Mouse (Mus musculus) intestine, embryonic 14.5 days (tissue): ENCODE results near the gene Tle3. TPM values are rescaled to one million over a fixed set of nuclear protein-coding genes. Genes with fewer than 3 reads are reported as not detected.

Experiments
- ATAC-seq: fragments of 200-750 bp; cut with Nextera tagmentation; replicated peaks from 2 replicates; pipeline ENCODE4 v1.8.0; 2017; ENCODE audit warnings: low read depth, moderate number of reproducible peaks, moderate TSS enrichment, moderate library complexity; ENCODE audit not compliant: low FRiP score, low TSS enrichment
- DNase-seq: peaks from one replicate; pipeline ENCODE4 v3.0.0-alpha.2; 2018; ENCODE audit warnings: low spot score
- H3K27ac ChIP-seq: fragments of 300-500 bp; sonication (generic); 2 replicates; pipeline ENCODE4 v1.5.1; 2014; ENCODE audit warnings: low read depth, mild to moderate bottlenecking, control low read depth
- H3K27me3 ChIP-seq: fragments of 300-500 bp; sonication (generic); replicated peaks from 2 replicates; pipeline ENCODE4 v1.6.1; 2014; ENCODE audit warnings: low read length, control low read depth; ENCODE audit not compliant: control insufficient read depth, insufficient read depth
- H3K36me3 ChIP-seq: fragments of 300-500 bp; sonication (generic); 2 replicates; pipeline ENCODE4 v1.6.1; 2014; ENCODE audit warnings: low read length, control low read depth; ENCODE audit not compliant: control insufficient read depth, insufficient read depth
- H3K4me1 ChIP-seq: fragments of 300-500 bp; sonication (generic); replicated peaks from 2 replicates; pipeline ENCODE4 v1.6.1; 2014; ENCODE audit warnings: low read length, control low read depth, mixed read lengths; ENCODE audit not compliant: control insufficient read depth, insufficient read depth
- H3K4me2 ChIP-seq: fragments of 300-500 bp; sonication (generic); 2 replicates; pipeline ENCODE4 v1.6.1; 2014; ENCODE audit warnings: low read length
- H3K4me3 ChIP-seq: fragments of 300-500 bp; sonication (generic); 2 replicates; pipeline ENCODE4 v1.5.1; 2014; ENCODE audit warnings: low read depth, low read length, control low read depth, mixed read lengths
- H3K9ac ChIP-seq: fragments of 300-500 bp; sonication (generic); 2 replicates; pipeline ENCODE4 v1.6.1; 2014; ENCODE audit warnings: mild to moderate bottlenecking, low read length
- H3K9me3 ChIP-seq: fragments of 300-500 bp; sonication (generic); 2 replicates; pipeline ENCODE4 v1.6.1; 2016; ENCODE audit warnings: low read length, control low read depth; ENCODE audit not compliant: control insufficient read depth
- WGBS: fragments of 180-500 bp; shearing (Covaris S2); extraction: QIAGEN DNeasy Blood & Tissue Kit; methylation state at CpG from one replicate; pipeline ENCODE4 v1.1.7; 2014; 5-methylcytosine and 5-hydroxymethylcytosine counted together
- polyA plus RNA-seq: library from polyadenylated mRNA; unstranded; fragments of >200 nt; fragmentation: Nextera tagmentation; extraction: Ambion mirVana; gene quantifications from 2 replicates; pipeline ENCODE4 v1.2.1, GENCODE M21; 2014

Tle3 gene
- polyA plus RNA-seq, 1 experiment from 2014 or later: 23.3 TPM

DNA sequence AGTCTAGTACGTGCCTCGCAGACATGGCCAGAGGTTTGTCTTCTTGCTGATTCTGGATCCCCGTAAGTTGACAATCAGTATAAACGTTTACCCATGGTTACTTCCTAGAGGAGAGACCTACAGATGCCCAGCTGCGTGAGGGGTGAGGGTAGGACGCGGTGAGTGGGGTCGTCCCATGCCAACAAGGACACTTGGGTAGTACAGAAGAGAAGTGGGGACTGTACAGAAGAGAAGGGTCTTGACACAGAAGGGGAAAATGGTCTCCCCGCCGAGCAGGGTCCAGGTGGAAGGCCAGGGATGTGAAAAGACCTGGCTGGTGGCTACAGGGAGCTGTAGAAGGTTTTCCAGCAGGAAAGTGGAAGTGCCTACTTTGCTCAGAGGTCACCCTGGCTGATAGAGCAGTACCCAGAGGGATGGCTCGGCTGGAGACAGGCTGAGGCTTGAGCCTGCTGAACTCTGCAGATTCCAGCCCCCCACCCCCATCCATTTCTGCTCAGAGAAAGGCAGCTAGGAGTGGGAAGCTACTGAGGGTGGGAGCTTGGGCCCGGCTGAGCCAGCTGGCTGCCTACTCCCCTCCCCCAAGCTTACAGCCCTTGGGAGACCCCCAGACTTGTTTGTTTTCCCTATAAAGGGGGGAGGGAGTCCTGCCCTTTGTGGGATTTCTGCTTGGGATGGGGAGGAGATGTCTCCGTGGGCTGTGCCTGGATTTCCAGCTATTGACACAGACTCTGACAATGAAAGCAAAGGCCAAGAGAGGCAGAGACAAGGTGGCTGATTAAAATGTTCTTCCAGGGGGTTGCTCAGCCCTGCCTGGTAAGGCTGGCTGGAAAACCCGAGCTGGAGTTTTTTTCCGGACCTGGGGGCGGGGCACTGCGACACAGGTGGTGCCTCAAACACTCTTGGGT, 11.2 kb upstream of the Tle3 start:
- DNase-seq: peak; percentile 83
- H3K27ac ChIP-seq: 0 out of 2 replicates have a peak overlapping the region, but pooled peaks have one; percentile 11
- H3K9ac ChIP-seq: no peak overlapping the region
- no peak overlapping the region for H3K4me3 ChIP-seq
- ATAC-seq: peak; percentile 72
- WGBS: 23% methylated on average over 17 of the region's 17 CpGs
- H3K27me3 ChIP-seq: peaks cover 12% of the 10 kb centered on the region
- H3K36me3 ChIP-seq: no peaks in the 10 kb centered on the region
- peaks cover 13% of the 10 kb centered on the region for H3K4me1 ChIP-seq
- peak overlapping the region; percentile 9 for H3K4me2 ChIP-seq
- H3K9me3 ChIP-seq: peaks cover 3% of the 10 kb centered on the region; the same call in 1 of the 2 replicates

DNA sequence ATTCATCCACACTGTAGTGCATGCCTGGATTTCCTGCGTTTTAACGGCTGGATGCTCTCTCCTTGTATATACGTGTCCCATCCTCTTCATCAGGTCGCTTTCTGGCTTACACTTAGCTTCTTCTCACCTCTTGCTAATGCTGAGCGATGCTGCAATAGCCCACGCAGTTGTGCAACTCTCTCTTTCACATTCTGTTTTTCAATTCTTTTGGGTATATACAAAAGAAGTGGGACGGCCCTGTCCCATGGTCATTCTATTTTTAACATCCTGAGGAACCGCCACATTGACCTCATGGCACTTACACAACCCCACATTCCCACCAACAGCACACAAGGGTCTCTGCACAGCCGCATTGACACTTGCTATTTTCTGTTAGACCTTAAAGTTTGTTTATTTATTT, 9.0 kb upstream of the Tle3 start:
- no peak for DNase-seq
- no peaks in the 10 kb centered on the region for H3K9me3 ChIP-seq
- H3K4me2 ChIP-seq: no peak overlapping the region
- H3K36me3 ChIP-seq: no peaks in the 10 kb centered on the region
- no peak overlapping the region for H3K4me3 ChIP-seq
- H3K4me1 ChIP-seq: peaks cover 26% of the 10 kb centered on the region
- ATAC-seq: no peak
- 48% methylated on average over 9 of the region's 9 CpGs for WGBS
- H3K27ac ChIP-seq: no peak overlapping the region
- peaks cover 18% of the 10 kb centered on the region for H3K27me3 ChIP-seq
- H3K9ac ChIP-seq: no peak overlapping the region

- Histone ChIP-seq H3K9me3 (no peaks in the 10 kb centered on the region), H3K4me3 (no peak overlapping the region), H3K4me2 (no peak overlapping the region), H3K27ac (no peak overlapping the region), H3K36me3 (no peaks in the 10 kb centered on the region), H3K4me1 (peaks cover 38% of the 10 kb centered on the region), H3K27me3 (peaks cover 18% of the 10 kb centered on the region), H3K9ac (no peak overlapping the region)
- DNase-seq (no peak), ATAC-seq (no peak)
- 23% methylated on average over 9 of the region's 9 CpGs for WGBS
Measured at GRCm38 (mm10) chr9:61366108-61366507, 6.1 kb upstream of the Tle3 start.

DNA sequence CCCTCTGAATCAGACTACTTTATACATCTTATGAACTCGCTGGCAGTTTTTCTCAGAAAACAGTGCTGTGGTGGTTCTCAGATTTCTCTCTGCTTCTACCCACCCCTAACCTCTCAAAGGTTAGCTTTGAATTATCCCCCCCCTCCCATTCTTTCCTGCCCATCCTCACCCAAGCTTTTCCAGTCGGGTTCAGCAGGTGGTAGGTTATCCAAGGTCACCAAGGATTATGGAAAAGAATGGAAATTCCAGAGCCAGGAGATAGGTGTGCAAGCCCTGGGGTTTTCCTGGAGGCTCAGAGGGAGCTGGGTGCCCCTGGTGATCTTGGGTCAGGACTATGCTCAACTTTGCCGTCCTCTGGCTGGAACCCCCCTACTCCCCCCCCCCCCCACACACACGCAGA, 5.0 kb upstream of the Tle3 start:
- H3K4me3 ChIP-seq: no peak overlapping the region
- peaks cover 44% of the 10 kb centered on the region for H3K4me1 ChIP-seq
- H3K9me3 ChIP-seq: no peaks in the 10 kb centered on the region
- WGBS: 28% methylated on average over 4 of the region's 4 CpGs
- ATAC-seq: no peak
- H3K27me3 ChIP-seq: peaks cover 18% of the 10 kb centered on the region
- no peaks in the 10 kb centered on the region for H3K36me3 ChIP-seq
- H3K9ac ChIP-seq: no peak overlapping the region
- no peak for DNase-seq
- no peak overlapping the region for H3K27ac ChIP-seq
- no peak overlapping the region for H3K4me2 ChIP-seq

DNA sequence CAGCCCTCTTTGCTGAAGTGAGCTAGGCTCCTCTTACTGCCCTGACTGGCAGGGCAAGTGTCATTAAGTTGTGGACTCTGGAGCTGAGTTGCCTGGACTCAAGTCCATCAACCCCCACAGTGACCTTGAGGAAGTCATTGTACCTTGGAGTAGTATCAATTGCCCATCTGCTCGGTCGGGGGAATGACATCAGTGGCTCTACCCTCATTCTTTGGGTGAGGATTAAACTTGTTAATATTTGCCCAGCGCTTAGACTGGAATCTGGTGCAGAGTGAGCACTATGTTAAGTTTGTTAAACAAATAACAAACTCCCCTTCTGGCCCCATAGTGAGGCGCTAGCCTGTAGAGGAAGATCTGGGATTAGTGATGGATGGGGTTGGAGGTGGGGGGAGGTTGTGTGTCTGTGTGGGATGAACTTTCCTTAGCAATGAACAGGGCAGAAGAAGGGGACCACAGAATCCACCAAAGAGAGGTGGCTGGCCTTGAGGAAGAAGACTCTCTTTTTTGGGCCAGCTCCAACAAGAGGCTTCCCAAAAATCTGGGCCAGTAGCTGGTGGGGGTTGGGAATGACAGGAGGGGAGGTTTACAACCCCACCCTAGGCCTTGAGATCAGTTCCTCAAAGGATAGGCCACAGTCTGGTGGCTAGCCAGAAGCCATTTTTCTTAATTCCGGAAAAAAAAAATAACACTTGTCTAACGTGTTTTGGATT, 4.2 kb upstream of the Tle3 start:
- H3K9me3 ChIP-seq: no peaks in the 10 kb centered on the region
- peaks cover 18% of the 10 kb centered on the region for H3K27me3 ChIP-seq
- H3K4me2 ChIP-seq: peak overlapping the region; percentile 18; the same call in 1 of the 2 replicates
- H3K27ac ChIP-seq: no peak overlapping the region
- H3K4me1 ChIP-seq: peaks cover 41% of the 10 kb centered on the region
- 10% methylated on average over 6 of the region's 6 CpGs for WGBS
- H3K9ac ChIP-seq: no peak overlapping the region
- no peak overlapping the region for H3K4me3 ChIP-seq
- H3K36me3 ChIP-seq: no peaks in the 10 kb centered on the region
- DNase-seq (peak; percentile 66), ATAC-seq (no peak)

- Histone ChIP-seq H3K4me3 (0 out of 2 replicates have a peak overlapping the region, but pooled peaks have one; percentile 6), H3K9me3 (no peaks in the 10 kb centered on the region), H3K4me1 (peaks cover 41% of the 10 kb centered on the region), H3K27me3 (peaks cover 18% of the 10 kb centered on the region), H3K4me2 (peak overlapping the region; percentile 46), H3K9ac (no peak overlapping the region), H3K27ac (peak overlapping the region; percentile 38; the same call in 1 of the 2 replicates), H3K36me3 (no peaks in the 10 kb centered on the region)
- DNase-seq (peak; percentile 88), ATAC-seq (no peak)
- 1% methylated on average over 12 of the region's 12 CpGs for WGBS
Measured at GRCm38 (mm10) chr9:61368567-61369240, 3.5 kb upstream of the Tle3 start.

GRCm38 (mm10) chr9:61369316-61370273, 2.6 kb upstream of the Tle3 start:
- peaks cover 9% of the 10 kb centered on the region for H3K27me3 ChIP-seq
- peak overlapping the region; percentile 22 for H3K4me3 ChIP-seq
- DNase-seq: peak; percentile 83
- H3K36me3 ChIP-seq: no peaks in the 10 kb centered on the region
- peak overlapping the region; percentile 38; the same call in 1 of the 2 replicates for H3K27ac ChIP-seq
- H3K4me1 ChIP-seq: peaks cover 41% of the 10 kb centered on the region
- 0 out of 2 replicates have a peak overlapping the region, but pooled peaks have one; percentile 1 for H3K9ac ChIP-seq
- WGBS: under 1% methylated on average over 43 of the region's 45 CpGs
- H3K4me2 ChIP-seq: peak overlapping the region; percentile 46
- no peak for ATAC-seq
- no peaks in the 10 kb centered on the region for H3K9me3 ChIP-seq
